Mouse (Mus musculus) frontal cortex, adult 2 months (tissue): ENCODE results near the gene Prpf31. TPM values are rescaled to one million over a fixed set of nuclear protein-coding genes. Genes with fewer than 3 reads are reported as not detected.

ENCODE experiments used
- DNase-seq, 2 experiments: peaks; one replicate each; pipeline ENCODE4 v3.0.0; 2022; ENCODE audit warnings: low spot score in 1 of 2; ENCODE audit errors: extremely low spot score in 1 of 2
- polyA plus RNA-seq: library from polyadenylated mRNA; depleted of rRNA; stranded (reverse); fragments of >200 nt; gene quantifications from 2 replicates; pipeline ENCODE4 v1.2.3, GENCODE M21; 2012; rRNA removed

Prpf31 gene
- polyA plus RNA-seq, 1 experiment: 68.2 TPM

- peak in 1 of 2 experiments; percentile 52 for DNase-seq
These were observed 54.2 kb downstream of the Prpf31 start for GRCm38 (mm10) chr7:3683908-3684550.

- DNase-seq: no peak
These were observed 54.9 kb downstream of the Prpf31 start for GRCm38 (mm10) chr7:3684698-3685097.

- DNase-seq: no peak
These were observed 55.8 kb downstream of the Prpf31 start for GRCm38 (mm10) chr7:3685400-3686187.

GRCm38 (mm10) chr7:3691919-3692318, 62.1 kb downstream of the Prpf31 start:
- no peak for DNase-seq

Other genes starting within 250 kb of the Prpf31 start
- gene Cacng8, start 239.3 kb upstream of the Prpf31 start, polyA plus RNA-seq: 56.2 and 71.7 TPM in 2 replicates
- 3.9 and 4.3 TPM in 2 replicates for gene Cacng6, start 205.8 kb upstream of the Prpf31 start, polyA plus RNA-seq
- gene Tarm1, start 127.4 kb upstream of the Prpf31 start, polyA plus RNA-seq: 0.10 TPM in 1 of 2 replicates, not detected in the other
- gene Oscar, start 13.8 kb upstream of the Prpf31 start, polyA plus RNA-seq: 4.9 and 5.5 TPM in 2 replicates
- 302 and 306 TPM in 2 replicates for gene Ndufa3, start 12.6 kb upstream of the Prpf31 start, polyA plus RNA-seq
- 38.1 and 43.3 TPM in 2 replicates for gene Tfpt, start 56 bp upstream of the Prpf31 start, polyA plus RNA-seq
- gene Cnot3, start 15.3 kb downstream of the Prpf31 start, polyA plus RNA-seq: 49.5 and 63.6 TPM in 2 replicates
- gene Leng1, start 35.9 kb downstream of the Prpf31 start, polyA plus RNA-seq: 8.0 and 9.2 TPM in 2 replicates
- gene Tmc4, start 47.6 kb downstream of the Prpf31 start, polyA plus RNA-seq: 12.1 and 14.8 TPM in 2 replicates
- 103 and 108 TPM in 2 replicates for gene Tsen34, start 62.9 kb downstream of the Prpf31 start, polyA plus RNA-seq
- 128 and 139 TPM in 2 replicates for gene Mboat7, start 63.5 kb downstream of the Prpf31 start, polyA plus RNA-seq
- 852 and 1,031 TPM in 2 replicates for gene Rps9, start 74.0 kb downstream of the Prpf31 start, polyA plus RNA-seq
- 0.38 and 0.48 TPM in 2 replicates for gene Pirb, start 90.4 kb downstream of the Prpf31 start, polyA plus RNA-seq
- gene Gm15448, start 195.7 kb downstream of the Prpf31 start, polyA plus RNA-seq: not detected in 2 replicates
- not detected in 2 replicates for gene Pira2, start 215.1 kb downstream of the Prpf31 start, polyA plus RNA-seq